Mouse (Mus musculus): ENCODE measurements around the gene Cbx5.

The Cbx5 gene

DNA sequence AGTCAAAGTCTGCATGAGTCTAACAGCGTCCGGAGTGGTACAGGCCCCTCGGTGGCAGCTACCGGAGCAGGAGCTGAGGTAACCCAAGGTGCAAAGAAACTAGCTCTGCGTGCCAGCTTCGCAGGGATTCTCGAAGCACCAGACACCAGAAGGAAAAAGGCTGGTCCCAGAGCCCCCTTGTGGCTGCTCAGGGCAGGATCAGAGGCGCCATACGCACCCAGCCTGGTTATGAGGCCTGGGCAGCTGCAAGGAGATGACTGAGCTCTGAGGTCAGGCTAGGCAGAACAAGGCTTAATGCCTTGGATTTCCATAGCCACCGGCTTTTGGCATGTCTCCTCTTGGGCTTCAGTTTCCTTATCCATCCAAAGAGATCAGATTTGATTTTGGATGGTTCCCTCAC lies 67.1 kb downstream of the Cbx5 start:
- DNase-seq, result peak; percentile 53

DNA sequence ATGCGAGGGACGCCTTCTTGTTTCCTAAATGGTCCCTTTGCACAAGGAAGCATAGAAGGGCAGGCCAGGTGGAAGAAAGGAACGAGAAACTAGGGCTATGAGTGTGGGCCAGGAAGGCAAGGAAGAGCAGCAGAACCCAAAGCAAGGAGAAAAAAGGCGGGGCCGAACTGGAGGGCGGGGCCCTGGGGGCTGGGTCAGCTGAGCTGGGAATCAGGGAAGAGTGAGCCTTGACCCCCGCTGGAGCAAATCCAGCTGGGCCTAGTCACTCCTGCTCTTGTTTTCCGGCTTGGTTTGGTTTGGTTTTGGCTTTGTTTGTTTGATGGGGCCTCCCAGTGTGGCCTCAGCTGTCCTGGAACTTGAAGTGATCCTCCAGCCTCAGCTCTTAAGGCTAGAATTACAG lies 68.3 kb downstream of the Cbx5 start:
- DNase-seq, result no peak

DNA sequence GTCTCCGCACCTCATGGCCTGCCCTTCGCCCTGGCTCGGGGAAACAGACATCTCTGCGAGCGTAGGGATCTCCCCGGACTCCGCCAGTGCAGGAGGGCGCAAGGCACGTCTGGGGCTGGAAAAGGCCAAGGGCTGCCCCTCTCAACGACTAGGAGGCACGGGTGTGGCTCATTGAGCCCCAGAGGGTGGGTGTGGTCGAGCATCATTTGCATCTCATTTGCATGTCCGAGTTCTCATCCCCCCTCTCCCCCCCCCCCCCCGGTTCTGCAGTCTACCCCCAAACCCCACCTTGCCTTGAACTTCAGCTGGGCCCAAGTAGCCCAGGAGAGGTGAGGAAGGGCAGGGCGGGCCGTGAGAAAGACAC lies 69.3 kb downstream of the Cbx5 start:
- no peak for DNase-seq

GRCm38 (mm10) chr15:103169612-103170315 lies 69.9 kb downstream of the Cbx5 start:
- DNase-seq, result no peak

- DNase-seq, result no peak
Observed at GRCm38 (mm10) chr15:103168801-103169611, 70.6 kb downstream of the Cbx5 start.

GRCm38 (mm10) chr15:103167786-103168185 lies 71.8 kb downstream of the Cbx5 start:
- DNase-seq, result no peak

GRCm38 (mm10) chr15:103167042-103167615 lies 72.5 kb downstream of the Cbx5 start, which contains the start of gene Smug1:
Smug1 (minus strand) TSS chr15:103167092.
- DNase-seq, result no peak

- DNase-seq, result no peak
Observed at GRCm38 (mm10) chr15:103165924-103166323, 73.7 kb downstream of the Cbx5 start.

DNA sequence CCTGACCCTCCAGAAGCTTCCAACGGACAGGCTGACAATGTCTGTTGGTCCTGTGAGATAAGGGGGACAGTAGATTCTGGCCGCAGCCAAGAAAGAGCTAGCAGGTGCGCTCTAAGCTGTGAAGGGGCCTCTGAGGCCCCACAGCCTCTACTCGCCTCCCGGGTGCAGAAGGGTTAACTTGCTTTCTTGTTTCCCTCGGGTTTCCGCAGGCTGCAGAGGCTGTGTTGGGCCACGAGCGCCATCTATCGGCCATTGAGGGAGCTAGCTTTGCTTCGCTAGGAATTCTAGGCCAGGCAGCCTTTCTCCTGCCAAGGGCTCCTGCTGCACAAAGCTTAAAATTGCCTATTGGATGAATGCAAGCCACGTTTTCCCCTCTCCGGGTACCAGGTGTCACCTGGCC lies 74.2 kb downstream of the Cbx5 start:
- peak; percentile 85 for DNase-seq

DNA sequence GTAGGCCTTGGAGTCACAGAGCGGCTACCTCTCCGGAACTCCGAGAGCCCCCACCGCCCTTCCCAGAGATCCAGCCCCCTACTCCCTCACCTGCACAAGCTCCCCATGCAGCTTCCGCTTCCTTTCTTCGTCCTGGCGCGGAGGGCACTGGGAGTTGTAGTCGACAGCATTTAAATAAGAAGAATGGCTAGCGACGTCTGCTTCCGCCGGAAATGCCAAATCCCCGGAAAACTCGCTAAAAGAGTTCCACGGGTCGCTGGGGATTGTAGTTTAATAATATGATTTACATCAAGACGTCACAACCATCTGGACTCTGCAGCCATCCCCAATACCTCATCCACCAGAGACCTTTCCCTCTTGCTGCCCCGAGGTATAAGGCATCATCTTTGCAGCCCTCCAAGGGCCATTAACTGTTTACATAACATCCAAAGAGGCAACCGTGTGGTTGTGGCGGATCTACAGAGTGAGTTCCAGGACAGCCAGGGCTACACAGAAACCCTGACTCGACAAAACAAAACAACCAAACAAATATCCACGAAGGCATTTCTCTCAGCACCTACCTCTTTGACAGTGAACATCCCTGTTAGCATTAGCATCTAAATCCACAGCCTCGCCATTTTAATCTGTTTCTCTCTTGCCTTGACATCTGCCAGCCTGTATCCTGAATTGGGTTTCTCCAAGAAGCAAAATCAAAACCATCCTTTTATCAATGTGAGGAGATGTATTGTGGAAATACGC lies 76.3 kb downstream of the Cbx5 start:
- peak; percentile 88 for DNase-seq

DNA sequence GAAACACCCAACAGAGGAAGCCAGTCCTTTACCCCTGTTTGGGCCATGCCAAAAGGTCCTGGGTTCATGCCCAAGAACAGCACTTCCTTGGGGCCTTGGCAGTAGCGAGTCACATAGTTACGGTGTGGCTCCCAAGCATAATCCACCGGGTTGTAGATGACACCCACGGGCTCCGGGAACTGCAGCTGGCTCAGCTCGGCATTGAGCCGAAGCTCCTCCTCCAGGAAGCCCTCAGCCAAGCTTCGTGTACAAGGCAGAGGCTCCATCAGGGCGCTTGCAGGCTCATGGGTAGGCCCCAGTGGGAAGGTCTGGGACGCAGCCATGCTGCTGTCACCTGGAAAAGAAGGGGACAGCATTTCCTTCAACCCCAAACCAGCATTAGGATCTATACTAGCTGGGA lies 82.0 kb downstream of the Cbx5 start:
- no peak for DNase-seq

GRCm38 (mm10) chr15:103156890-103157289 lies 82.7 kb downstream of the Cbx5 start:
- no peak for DNase-seq

DNA sequence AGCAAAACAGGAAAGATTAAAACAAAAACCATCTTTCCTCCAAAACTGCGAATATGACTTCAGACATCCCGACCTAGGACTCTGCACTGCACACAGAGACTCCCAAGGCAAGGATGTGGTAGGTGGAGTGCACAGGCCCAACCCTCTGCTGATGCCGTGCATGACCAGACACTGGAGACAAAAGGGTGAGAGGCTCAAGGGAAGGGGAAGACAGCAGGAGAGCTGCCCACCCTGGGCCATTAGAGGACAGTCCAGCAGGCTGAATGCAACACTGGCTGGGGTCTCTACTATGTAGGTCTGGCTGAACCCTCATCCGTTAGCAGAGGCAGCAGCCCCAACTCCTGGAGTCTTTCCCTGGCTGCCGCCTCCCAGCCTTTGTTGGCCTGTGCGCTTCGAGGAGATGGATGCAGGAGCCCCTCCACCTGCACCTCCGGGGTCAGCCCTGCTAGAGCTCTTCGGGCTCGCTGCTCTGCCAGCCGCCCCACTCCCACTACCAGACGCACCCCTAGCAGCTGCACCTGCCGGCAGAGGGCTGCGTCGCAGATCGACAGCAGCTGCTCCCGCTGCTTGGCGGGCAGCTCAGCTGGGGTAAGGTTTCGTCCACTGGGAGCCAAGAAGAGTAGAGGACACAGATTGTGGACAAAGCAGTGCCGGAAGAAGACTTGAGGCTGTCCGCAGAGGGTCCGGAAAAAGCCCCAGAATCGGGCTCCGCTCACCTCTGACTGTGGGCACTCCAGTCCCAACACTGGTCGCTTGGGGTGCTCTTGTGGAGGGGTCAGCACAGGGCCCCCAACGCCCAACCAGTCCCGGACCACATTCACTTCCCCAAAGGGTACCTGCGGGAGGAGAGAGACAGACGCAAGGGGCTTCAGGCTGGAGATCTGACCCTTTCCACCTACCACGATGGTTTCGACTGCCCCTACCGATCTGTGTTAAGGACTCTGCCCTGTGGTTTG lies 84.0 kb downstream of the Cbx5 start:
- no peak for DNase-seq

- no peak for DNase-seq
Observed at GRCm38 (mm10) chr15:103152890-103153610, 86.6 kb downstream of the Cbx5 start.

GRCm38 (mm10) chr15:103152371-103152770 lies 87.2 kb downstream of the Cbx5 start:
- DNase-seq, result no peak

GRCm38 (mm10) chr15:103147779-103148178 lies 91.8 kb downstream of the Cbx5 start:
- no peak for DNase-seq

DNA sequence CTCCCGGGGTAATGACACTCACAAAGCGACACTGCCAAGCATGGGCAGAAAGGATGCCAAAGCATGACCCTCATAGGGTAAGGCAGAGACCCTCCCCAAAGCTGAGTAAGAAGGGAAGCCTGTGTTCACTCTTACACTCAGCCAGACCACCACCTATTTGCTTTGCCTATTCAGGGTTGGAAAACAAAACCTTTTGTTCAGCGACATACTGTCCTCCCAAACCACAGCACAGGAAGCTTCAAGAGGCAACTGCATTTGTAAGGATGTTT lies 92.3 kb downstream of the Cbx5 start:
- DNase-seq, result no peak

GRCm38 (mm10) chr15:103146627-103147421 lies 92.8 kb downstream of the Cbx5 start:
- DNase-seq, result no peak

- no peak for DNase-seq
Observed at GRCm38 (mm10) chr15:103145635-103146299, 93.8 kb downstream of the Cbx5 start.

DNA sequence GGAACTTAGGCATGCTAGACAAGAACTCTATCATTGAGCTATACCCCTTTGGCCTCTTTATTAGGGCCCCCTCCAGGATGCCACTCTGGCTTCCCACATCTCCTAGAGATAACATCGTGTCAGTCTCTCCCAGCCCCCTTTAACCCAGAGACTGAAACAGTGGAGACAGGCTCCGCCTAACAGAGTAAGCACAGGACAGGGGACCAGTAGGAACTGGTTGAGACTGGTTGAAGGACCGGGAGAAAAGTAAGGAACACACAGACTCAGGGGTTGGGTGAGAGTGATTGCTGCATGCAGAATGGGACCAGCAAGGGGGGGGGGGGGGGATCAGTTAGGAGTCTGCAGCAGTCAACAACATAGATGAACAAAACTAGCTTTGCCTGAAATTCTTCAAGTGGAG lies 95.4 kb downstream of the Cbx5 start:
- DNase-seq, result no peak

All from thymus, postnatal 25 days (tissue).